Mouse (Mus musculus) cerebellum, postnatal 10 days (tissue): ENCODE results near the gene Sipa1l1.

Experiments
- DNase-seq, 2 experiments: peaks; one replicate each; pipeline ENCODE4 v3.0.0; 2021; ENCODE audit warnings: mixed read lengths in 2 of 2

Gene Sipa1l1

DNA sequence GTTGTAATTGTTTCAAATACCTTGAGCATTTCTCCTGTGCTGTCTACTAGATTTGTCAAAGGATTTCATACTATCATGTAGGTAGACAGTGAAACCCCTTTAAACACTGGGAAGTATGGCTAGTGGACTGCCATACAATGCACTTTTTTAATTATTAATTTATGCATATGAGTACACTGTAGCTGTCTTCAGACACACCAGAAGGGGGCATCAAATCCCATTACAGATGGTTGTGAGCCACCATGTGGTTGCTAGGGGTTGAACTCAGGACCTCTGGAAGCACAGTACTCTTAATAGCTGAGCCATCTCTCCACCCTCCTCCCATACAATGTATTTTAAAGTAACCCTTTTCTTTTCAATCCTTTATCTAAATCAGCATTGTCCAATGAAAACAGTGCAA, 219.0 kb downstream of the Sipa1l1 start:
- no peak for DNase-seq

- DNase-seq = no peak
These were observed 225.2 kb downstream of the Sipa1l1 start for GRCm38 (mm10) chr12:82394118-82394861.

DNA sequence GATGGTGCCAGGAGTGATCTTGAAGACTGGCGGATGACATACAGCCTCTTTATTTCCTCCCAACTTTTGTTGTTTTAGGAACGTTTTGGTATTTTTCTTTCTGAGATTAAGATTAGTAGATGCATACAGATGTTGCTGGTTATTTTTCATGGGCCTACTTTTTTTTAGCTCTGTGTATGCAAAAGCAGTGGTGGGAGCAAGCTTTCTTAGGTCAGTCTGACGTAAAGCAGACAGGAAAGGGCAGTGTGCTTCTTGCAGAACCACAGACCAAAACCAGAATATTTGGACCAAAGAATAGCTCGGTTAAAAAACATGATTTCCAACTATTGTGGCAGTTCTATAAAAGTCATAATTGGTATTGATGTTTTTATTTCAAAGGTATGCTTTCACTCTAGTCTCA, 226.1 kb downstream of the Sipa1l1 start:
- DNase-seq = no peak

GRCm38 (mm10) chr12:82397193-82397592, 228.1 kb downstream of the Sipa1l1 start:
- DNase-seq = peak in 1 of 2 experiments; percentile 9

- peak; percentile 34 to 60 for DNase-seq
These were observed 228.6 kb downstream of the Sipa1l1 start for GRCm38 (mm10) chr12:82397751-82398150.

DNA sequence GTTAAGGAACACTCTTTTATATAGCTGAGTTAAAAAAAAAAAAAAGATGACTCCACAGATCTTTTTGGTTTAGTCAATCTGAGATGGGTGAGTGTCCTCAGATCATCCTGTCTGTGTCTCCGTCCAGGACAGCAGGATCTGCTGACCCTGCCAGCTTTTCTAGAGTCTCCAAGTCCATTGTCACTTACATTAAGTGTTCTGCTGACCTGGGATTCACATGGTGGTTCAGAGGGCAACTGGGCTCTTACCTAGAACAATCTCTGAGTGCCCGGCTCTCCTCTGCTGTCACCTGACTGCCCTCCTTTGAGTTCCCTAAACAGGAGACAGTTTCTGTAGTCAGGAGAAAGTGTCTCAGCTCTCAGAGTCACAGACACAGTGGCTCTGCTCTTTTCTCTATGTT, 229.8 kb downstream of the Sipa1l1 start:
- no peak for DNase-seq

- no peak for DNase-seq
These were observed 231.0 kb downstream of the Sipa1l1 start for GRCm38 (mm10) chr12:82399971-82400720.

DNA sequence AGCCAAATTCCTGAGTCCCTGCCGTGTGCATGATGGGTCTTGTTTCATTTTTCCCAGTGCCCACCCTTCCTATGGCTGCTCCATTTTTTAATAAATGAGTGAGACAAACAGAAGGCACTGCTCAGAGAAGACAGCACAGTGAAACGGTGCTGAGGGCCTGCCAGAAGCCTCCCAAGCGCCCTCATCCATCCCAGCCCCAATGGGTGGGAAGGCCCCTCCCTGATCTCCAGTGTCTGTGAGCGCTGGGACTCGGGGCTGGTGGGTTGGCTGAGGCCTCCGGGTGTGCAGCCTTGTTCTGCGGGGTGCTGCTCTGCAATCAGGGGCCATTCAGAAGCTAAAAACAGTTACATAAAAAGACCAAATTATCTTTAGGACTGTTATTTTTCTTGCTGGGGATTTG, 231.7 kb downstream of the Sipa1l1 start:
- no peak for DNase-seq

- DNase-seq = no peak
These were observed 232.3 kb downstream of the Sipa1l1 start for GRCm38 (mm10) chr12:82401440-82401839.

- no peak for DNase-seq
These were observed 233.5 kb downstream of the Sipa1l1 start for GRCm38 (mm10) chr12:82402635-82403034.

GRCm38 (mm10) chr12:82407531-82408255, 238.6 kb downstream of the Sipa1l1 start:
- no peak for DNase-seq

GRCm38 (mm10) chr12:82408486-82408885, 239.4 kb downstream of the Sipa1l1 start:
- DNase-seq = peak; percentile 80 to 92

- peak in 1 of 2 experiments; percentile 10 for DNase-seq
These were observed 240.8 kb downstream of the Sipa1l1 start for GRCm38 (mm10) chr12:82409686-82410472.

GRCm38 (mm10) chr12:82412291-82413032, 243.3 kb downstream of the Sipa1l1 start:
- peak in 1 of 2 experiments; percentile 47 for DNase-seq

GRCm38 (mm10) chr12:82415690-82416364, 246.7 kb downstream of the Sipa1l1 start:
- DNase-seq = peak; percentile 88 to 93

GRCm38 (mm10) chr12:82419027-82419426, 249.9 kb downstream of the Sipa1l1 start:
- no peak for DNase-seq

DNA sequence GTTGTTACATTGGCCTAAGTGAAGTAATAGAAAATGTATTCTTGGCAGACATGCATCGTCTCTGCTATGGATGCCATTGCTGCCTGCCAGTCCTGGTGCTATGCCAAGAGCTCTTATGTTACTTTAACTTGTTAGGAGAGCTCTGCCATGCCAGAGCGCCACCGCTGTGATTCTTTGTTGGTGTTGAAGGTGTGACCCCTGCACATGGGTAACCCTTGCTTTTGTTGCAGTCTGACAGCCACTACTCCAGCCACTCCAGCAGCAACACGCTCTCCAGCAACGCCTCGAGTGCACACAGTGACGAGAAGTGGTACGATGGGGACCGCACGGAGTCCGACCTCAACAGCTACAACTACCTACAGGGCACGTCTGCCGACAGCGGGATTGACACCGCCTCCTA, 255.7 kb downstream of the Sipa1l1 start:
- peak; percentile 31 to 32 for DNase-seq

- no peak for DNase-seq
These were observed 256.7 kb downstream of the Sipa1l1 start for GRCm38 (mm10) chr12:82425853-82426252.

GRCm38 (mm10) chr12:82427416-82427815, 258.3 kb downstream of the Sipa1l1 start:
- no peak for DNase-seq

GRCm38 (mm10) chr12:82428466-82428865, 259.3 kb downstream of the Sipa1l1 start:
- DNase-seq = no peak

DNA sequence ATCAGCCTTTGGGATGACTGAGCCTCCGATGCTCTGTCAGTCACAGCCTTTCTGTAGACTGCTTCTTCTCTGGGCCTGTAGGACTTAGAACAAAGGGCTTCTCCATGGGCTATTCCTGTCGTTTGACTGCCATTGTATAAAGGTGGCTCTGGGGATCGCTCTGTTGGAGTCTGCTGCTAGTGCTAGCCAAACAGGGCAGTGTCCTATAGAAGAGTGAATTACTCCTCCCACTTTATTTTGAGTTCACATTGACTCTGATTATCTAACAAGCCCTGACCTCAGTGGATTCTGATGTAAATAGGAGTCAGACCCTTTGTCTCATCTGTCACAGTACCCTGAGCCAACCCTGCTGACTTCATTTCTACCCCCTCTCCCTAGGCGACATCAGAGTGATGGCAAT, 264.2 kb downstream of the Sipa1l1 start:
- no peak for DNase-seq
